Mouse (Mus musculus): ENCODE results near the gene Prr29. TPM values are rescaled to one million over a fixed set of nuclear protein-coding genes. Genes with fewer than 3 reads are reported as not detected.

Prr29 gene
- polyA plus RNA-seq (2012; rRNA removed) = 0.49 and 0.58 TPM in 2 replicates

DNA sequence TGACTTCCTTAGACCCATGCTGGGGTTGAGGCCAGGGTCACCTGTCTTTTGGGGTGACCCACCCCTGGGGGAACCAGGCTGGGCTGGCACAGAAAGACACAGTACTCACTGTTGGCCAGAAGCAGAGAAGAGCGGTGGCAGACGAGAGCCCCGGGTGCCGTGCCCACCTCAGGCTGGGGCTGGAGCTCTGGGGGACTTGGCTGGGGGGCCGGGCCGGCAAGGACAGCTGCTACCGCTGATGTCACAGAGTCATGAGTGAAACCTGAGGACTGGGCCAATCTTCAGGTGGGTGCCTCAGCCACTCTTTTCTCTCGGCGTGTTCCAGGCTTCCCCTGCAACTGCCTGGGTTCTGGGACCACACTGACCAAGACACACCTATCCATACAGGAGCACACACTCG lies at the start of gene Prr29:
Prr29 (plus strand) TSS at position 107 of the 400 bp plus-strand sequence.

DNA sequence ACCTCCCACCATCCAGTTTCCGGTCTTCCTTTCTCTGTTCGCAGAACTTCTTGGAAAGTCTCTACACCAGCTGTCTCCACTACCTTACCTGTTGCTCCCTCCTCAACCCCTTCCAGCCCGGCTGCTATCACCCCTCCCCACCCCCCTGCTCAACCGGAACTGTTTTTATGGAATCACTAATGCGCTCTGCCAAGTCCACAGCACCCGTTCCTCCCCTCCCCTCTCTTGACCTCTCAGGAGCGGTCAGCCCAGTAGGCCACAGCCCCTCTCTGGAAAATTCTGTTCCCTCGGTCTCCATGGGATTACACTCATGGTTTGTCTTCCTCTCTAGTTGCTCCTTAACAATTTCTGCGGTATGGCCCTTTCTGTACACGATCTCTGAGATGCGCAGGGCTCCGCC lies 12.1 kb upstream of the Prr29 start, which contains the start of gene Scn4a:
Scn4a (minus strand) TSS at position 101 of the 400 bp plus-strand sequence.

DNA sequence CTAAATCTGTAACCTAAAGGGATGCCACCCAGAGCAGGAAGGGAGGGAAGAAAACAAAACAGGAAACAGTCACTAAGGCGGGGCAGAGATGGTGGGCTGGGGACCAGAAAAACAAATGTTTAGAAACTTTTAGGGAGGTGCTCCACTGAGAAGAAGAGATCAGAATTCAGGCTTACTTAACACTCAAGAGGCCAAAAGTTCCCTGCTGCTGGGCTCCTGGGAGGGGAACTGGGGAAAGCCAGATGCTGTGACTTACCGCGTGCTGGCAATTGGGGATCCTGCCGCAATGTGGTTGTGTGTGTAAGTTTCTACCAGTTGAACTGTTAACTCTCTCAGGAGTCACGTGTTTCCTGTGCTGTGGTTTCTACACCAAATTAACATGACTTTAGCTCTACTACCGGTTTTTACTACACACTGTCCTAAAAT lies 22.5 kb downstream of the Prr29 start, which contains the start of gene Icam2:
Icam2 (minus strand) TSS at position 285 of the 426 bp plus-strand sequence.

Other genes with a start within 250 kb of the Prr29 start
- gene Gm10840, start 204.6 kb upstream of the Prr29 start, polyA plus RNA-seq (2012; rRNA removed) = not detected in 2 replicates
- gene Limd2, start 204.6 kb upstream of the Prr29 start, polyA plus RNA-seq (2012; rRNA removed) = 7.9 and 9.8 TPM in 2 replicates
- 7.9 and 8.4 TPM in 2 replicates for gene Strada, start 163.3 kb upstream of the Prr29 start, polyA plus RNA-seq (2012; rRNA removed)
- gene Ccdc47, start 149.1 kb upstream of the Prr29 start, polyA plus RNA-seq (2012; rRNA removed) = 1.7 and 3.5 TPM in 2 replicates
- gene Ddx42, start 148.5 kb upstream of the Prr29 start, polyA plus RNA-seq (2012; rRNA removed) = 1.8 and 2.2 TPM in 2 replicates
- gene Ftsj3, start 109.4 kb upstream of the Prr29 start, polyA plus RNA-seq (2012; rRNA removed) = 4.1 and 4.7 TPM in 2 replicates
- 6.4 and 7.8 TPM in 2 replicates for gene Psmc5, start 109.3 kb upstream of the Prr29 start, polyA plus RNA-seq (2012; rRNA removed)
- gene Smarcd2, start 92.5 kb upstream of the Prr29 start, polyA plus RNA-seq (2012; rRNA removed) = 47.4 and 51.9 TPM in 2 replicates
- gene Tcam1, start 88.8 kb upstream of the Prr29 start, polyA plus RNA-seq (2012; rRNA removed) = 0.02 TPM in 1 of 2 replicates, not detected in the other
- not detected in 2 replicates for gene Gh, start 63.6 kb upstream of the Prr29 start, polyA plus RNA-seq (2012; rRNA removed)
- gene Cd79b, start 50.7 kb upstream of the Prr29 start, polyA plus RNA-seq (2012; rRNA removed) = 0.47 and 1.0 TPM in 2 replicates
- 0.47 and 0.59 TPM in 2 replicates for gene Scn4a, start 12.2 kb upstream of the Prr29 start, polyA plus RNA-seq (2012; rRNA removed)
- gene Icam2, start 22.6 kb downstream of the Prr29 start, polyA plus RNA-seq (2012; rRNA removed) = 7.3 TPM in 2 replicates
- 12.6 and 30.1 TPM in 2 replicates for gene Ern1, start 122.4 kb downstream of the Prr29 start, polyA plus RNA-seq (2012; rRNA removed)
- 7.5 and 8.5 TPM in 2 replicates for gene Tex2, start 248.0 kb downstream of the Prr29 start, polyA plus RNA-seq (2012; rRNA removed)